Mouse (Mus musculus): ENCODE results near the gene Rplp0. TPM values are rescaled to one million over a fixed set of nuclear protein-coding genes. Genes with fewer than 3 reads are reported as not detected.
A peak's percentile ranks its signal among the peaks of the same experiment; 100 is the strongest.

Rplp0 gene
- polyA plus RNA-seq, 1 experiment = 3,361 TPM

- Histone ChIP-seq H3K4me3 (no peak overlapping the region), H3K4me2 (ENCODE audit: low read depth) (no peak overlapping the region), H3K27me3 (ENCODE audit: control insufficient read depth, insufficient read depth, insufficient read length) (no peaks in the 10 kb centered on the region), H3K79me2 (ENCODE audit: control insufficient read depth, insufficient read depth) (peaks cover 74% of the 10 kb centered on the region), H3K36me3 (ENCODE audit: control insufficient read depth, insufficient read depth) (no peaks in the 10 kb centered on the region), H3ac (ENCODE audit: control insufficient read depth, insufficient read length) (no peak overlapping the region)
- no peak for TF ChIP-seq POLR2AphosphoS2 (IDR thresholded peaks at IDR 0.05; ENCODE audit: insufficient read length, low read depth)
- no peak for TF ChIP-seq MAX (IDR thresholded peaks at IDR 0.05; ENCODE audit: low read depth)
- TF ChIP-seq SRF (IDR thresholded peaks at IDR 0.05; ENCODE audit: control insufficient read depth, insufficient read length, low read depth) = no peak
- TF ChIP-seq MYOD1 (IDR thresholded peaks at IDR 0.05; ENCODE audit: control insufficient read depth in 1 of 3, insufficient read length in 2 of 3, low read depth in 2 of 3) = no peak
- no peak for TF ChIP-seq E2F4 (IDR thresholded peaks at IDR 0.05; ENCODE audit: insufficient read depth)
- TF ChIP-seq POLR2A (IDR thresholded peaks at IDR 0.05; ENCODE audit: insufficient read length, low read depth) = no peak
- TF ChIP-seq TCF12 (IDR thresholded peaks at IDR 0.05; ENCODE audit: insufficient read depth, poor library complexity, severe bottlenecking) = no peak
Observed at GRCm38 (mm10) chr5:115522981-115523499, 36.2 kb upstream of the Rplp0 start.

- H3ac ChIP-seq (ENCODE audit: control insufficient read depth, insufficient read length) = no peak overlapping the region
- H3K79me2 ChIP-seq (ENCODE audit: control insufficient read depth, insufficient read depth) = peaks cover 73% of the 10 kb centered on the region
- H3K4me2 ChIP-seq (ENCODE audit: low read depth) = peak overlapping the region; percentile 25
- no peaks in the 10 kb centered on the region for H3K36me3 ChIP-seq (ENCODE audit: control insufficient read depth, insufficient read depth)
- H3K27me3 ChIP-seq (ENCODE audit: control insufficient read depth, insufficient read depth, insufficient read length) = no peaks in the 10 kb centered on the region
- no peak overlapping the region for H3K4me3 ChIP-seq
- TF ChIP-seq POLR2AphosphoS2 (IDR thresholded peaks at IDR 0.05; ENCODE audit: insufficient read length, low read depth) (peak; percentile 26), MYOD1 (IDR thresholded peaks at IDR 0.05; ENCODE audit: control insufficient read depth in 1 of 3, insufficient read length in 2 of 3, low read depth in 2 of 3) (peak in 2 of 3 experiments; percentile 22 to 89), REST (IDR thresholded peaks at IDR 0.05; ENCODE audit: insufficient read depth, insufficient read length) (no peak), TCF12 (IDR thresholded peaks at IDR 0.05; ENCODE audit: insufficient read depth, poor library complexity, severe bottlenecking) (no peak), POLR2A (IDR thresholded peaks at IDR 0.05; ENCODE audit: insufficient read length, low read depth) (no peak), MYOG (IDR thresholded peaks at IDR 0.05; ENCODE audit: control insufficient read depth in 1 of 3, insufficient read depth in 1 of 3, insufficient read length in 2 of 3, low read depth in 2 of 3) (peak in 2 of 3 experiments; percentile 74 to 90), TCF3 (IDR thresholded peaks at IDR 0.05; ENCODE audit: insufficient read length, low read depth) (peak; percentile 52), CEBPB (IDR thresholded peaks at IDR 0.05; ENCODE audit: insufficient read depth, poor library complexity, severe bottlenecking) (no peak)
Observed at GRCm38 (mm10) chr5:115523971-115524370, 35.3 kb upstream of the Rplp0 start.

GRCm38 (mm10) chr5:115524471-115524870 lies 34.8 kb upstream of the Rplp0 start:
- Histone ChIP-seq H3ac (ENCODE audit: control insufficient read depth, insufficient read length) (no peak overlapping the region), H3K79me2 (ENCODE audit: control insufficient read depth, insufficient read depth) (peaks cover 69% of the 10 kb centered on the region), H3K36me3 (ENCODE audit: control insufficient read depth, insufficient read depth) (no peaks in the 10 kb centered on the region), H3K4me2 (ENCODE audit: low read depth) (peak overlapping the region; percentile 25), H3K27me3 (ENCODE audit: control insufficient read depth, insufficient read depth, insufficient read length) (no peaks in the 10 kb centered on the region), H3K4me3 (no peak overlapping the region)
- no peak for TF ChIP-seq TCF12 (IDR thresholded peaks at IDR 0.05; ENCODE audit: insufficient read depth, poor library complexity, severe bottlenecking)
- no peak for TF ChIP-seq CEBPB (IDR thresholded peaks at IDR 0.05; ENCODE audit: insufficient read depth, poor library complexity, severe bottlenecking)
- TF ChIP-seq POLR2A (IDR thresholded peaks at IDR 0.05; ENCODE audit: insufficient read length, low read depth) = no peak
- no peak for TF ChIP-seq MAX (IDR thresholded peaks at IDR 0.05; ENCODE audit: low read depth)
- no peak for TF ChIP-seq SRF (IDR thresholded peaks at IDR 0.05; ENCODE audit: control insufficient read depth, insufficient read length, low read depth)
- no peak for TF ChIP-seq USF1 (IDR thresholded peaks at IDR 0.05; ENCODE audit: low read depth)
- TF ChIP-seq MYOD1 (IDR thresholded peaks at IDR 0.05; ENCODE audit: control insufficient read depth in 1 of 3, insufficient read length in 2 of 3, low read depth in 2 of 3) = no peak
- no peak for TF ChIP-seq REST (IDR thresholded peaks at IDR 0.05; ENCODE audit: insufficient read depth, insufficient read length)
- TF ChIP-seq TCF3 (IDR thresholded peaks at IDR 0.05; ENCODE audit: insufficient read length, low read depth) = no peak
- no peak for TF ChIP-seq MYOG (IDR thresholded peaks at IDR 0.05; ENCODE audit: control insufficient read depth in 1 of 3, insufficient read depth in 1 of 3, insufficient read length in 2 of 3, low read depth in 2 of 3)
- TF ChIP-seq POLR2AphosphoS2 (IDR thresholded peaks at IDR 0.05; ENCODE audit: insufficient read length, low read depth) = no peak
- TF ChIP-seq E2F4 (IDR thresholded peaks at IDR 0.05; ENCODE audit: insufficient read depth) = no peak

GRCm38 (mm10) chr5:115525416-115525815 lies 33.9 kb upstream of the Rplp0 start:
- H3K27me3 ChIP-seq (ENCODE audit: control insufficient read depth, insufficient read depth, insufficient read length) = no peaks in the 10 kb centered on the region
- no peak overlapping the region for H3K4me3 ChIP-seq
- TF ChIP-seq POLR2AphosphoS2 (IDR thresholded peaks at IDR 0.05; ENCODE audit: insufficient read length, low read depth) (no peak), MAX (IDR thresholded peaks at IDR 0.05; ENCODE audit: low read depth) (no peak), USF1 (IDR thresholded peaks at IDR 0.05; ENCODE audit: low read depth) (no peak), MYOG (IDR thresholded peaks at IDR 0.05; ENCODE audit: control insufficient read depth in 1 of 3, insufficient read depth in 1 of 3, insufficient read length in 2 of 3, low read depth in 2 of 3) (no peak), E2F4 (IDR thresholded peaks at IDR 0.05; ENCODE audit: insufficient read depth) (no peak), TCF12 (IDR thresholded peaks at IDR 0.05; ENCODE audit: insufficient read depth, poor library complexity, severe bottlenecking) (no peak), POLR2A (IDR thresholded peaks at IDR 0.05; ENCODE audit: insufficient read length, low read depth) (no peak)
- H3K79me2 ChIP-seq (ENCODE audit: control insufficient read depth, insufficient read depth) = peaks cover 61% of the 10 kb centered on the region
- H3K4me2 ChIP-seq (ENCODE audit: low read depth) = no peak overlapping the region
- no peaks in the 10 kb centered on the region for H3K36me3 ChIP-seq (ENCODE audit: control insufficient read depth, insufficient read depth)
- H3ac ChIP-seq (ENCODE audit: control insufficient read depth, insufficient read length) = no peak overlapping the region

GRCm38 (mm10) chr5:115525943-115526342 lies 33.3 kb upstream of the Rplp0 start:
- H3ac ChIP-seq (ENCODE audit: control insufficient read depth, insufficient read length) = no peak overlapping the region
- peaks cover 56% of the 10 kb centered on the region for H3K79me2 ChIP-seq (ENCODE audit: control insufficient read depth, insufficient read depth)
- H3K36me3 ChIP-seq (ENCODE audit: control insufficient read depth, insufficient read depth) = no peaks in the 10 kb centered on the region
- H3K4me3 ChIP-seq = no peak overlapping the region
- no peaks in the 10 kb centered on the region for H3K27me3 ChIP-seq (ENCODE audit: control insufficient read depth, insufficient read depth, insufficient read length)
- no peak overlapping the region for H3K4me2 ChIP-seq (ENCODE audit: low read depth)
- TF ChIP-seq CEBPB (IDR thresholded peaks at IDR 0.05; ENCODE audit: insufficient read depth, poor library complexity, severe bottlenecking) = no peak
- TF ChIP-seq MYOG (IDR thresholded peaks at IDR 0.05; ENCODE audit: control insufficient read depth in 1 of 3, insufficient read depth in 1 of 3, insufficient read length in 2 of 3, low read depth in 2 of 3) = no peak
